Mouse (Mus musculus) B cell, adult (primary cell): ENCODE data around the gene Neo1. TPM values are rescaled to one million over a fixed set of nuclear protein-coding genes. Genes with fewer than 3 reads are reported as not detected.

Experiments used
- total RNA-seq: library from RNA; stranded (reverse); gene quantifications from 4 replicates; pipeline ENCODE4 v1.2.4, GENCODE M21; 2023; ENCODE audit not compliant: inconsistent age

Neo1 gene
- total RNA-seq: 0.12 to 0.30 TPM (median 0.22 TPM) in 4 replicates

GRCm38 (mm10) chr9:59036159-59036731, at the start of gene Neo1:
Gene Neo1 (minus strand): TSS chr9:59036441.

Other genes starting within 250 kb of the Neo1 start
- not detected in 4 replicates for gene Hcn4, start 213.0 kb downstream of the Neo1 start, total RNA-seq